Mouse (Mus musculus) megakaryocyte progenitor cell, adult 5-6 weeks (primary cell): ENCODE measurements around the gene Pla2g5. TPM values are rescaled to one million over a fixed set of nuclear protein-coding genes. Genes with fewer than 3 reads are reported as not detected.
"Not testable (repeated sequence)": the region's sequence is repeated elsewhere in the genome, so short reads cannot be mapped to it uniquely, and the experiment has no call there.

ENCODE experiments used
- ATAC-seq: replicated peaks from 2 replicates; pipeline ENCODE4 v1.8.0; 2016; ENCODE audit warnings: mild to moderate bottlenecking, moderate TSS enrichment, inconsistent platforms; ENCODE audit not compliant: poor library complexity
- total RNA-seq, 2 experiments: library from RNA; stranded (forward) in 1 of 2; stranded (reverse) in 1 of 2; fragments of 157-497, 149-512 nt in 1 of 2; fragments of 200-1000 nt in 1 of 2; gene quantifications; 2 replicates each; pipeline versions ENCODE4 v1.2.3 to v1.2.4; 2015 to 2017

Pla2g5 gene
- total RNA-seq, 2 experiments from 2014 or later: not detected

- ATAC-seq: no peak
These were observed 4.8 kb downstream of the Pla2g5 start for GRCm38 (mm10) chr4:138858446-138858845.

- ATAC-seq: peak; percentile 33; the same call in 1 of the 2 replicates
These were observed 5.7 kb downstream of the Pla2g5 start for GRCm38 (mm10) chr4:138857576-138857975.

GRCm38 (mm10) chr4:138856491-138856890 lies 6.8 kb downstream of the Pla2g5 start:
- ATAC-seq: peak; percentile 96

- ATAC-seq: no peak
These were observed 8.1 kb downstream of the Pla2g5 start for GRCm38 (mm10) chr4:138855092-138855632.

- ATAC-seq: no peak
These were observed 10.3 kb downstream of the Pla2g5 start for GRCm38 (mm10) chr4:138852961-138853360.

GRCm38 (mm10) chr4:138851463-138851862 lies 11.8 kb downstream of the Pla2g5 start:
- peak; percentile 97 for ATAC-seq

- ATAC-seq: no peak
These were observed 21.9 kb downstream of the Pla2g5 start for GRCm38 (mm10) chr4:138841386-138841785.

GRCm38 (mm10) chr4:138840726-138841125 lies 22.6 kb downstream of the Pla2g5 start:
- no peak for ATAC-seq

- no peak for ATAC-seq
These were observed 23.5 kb downstream of the Pla2g5 start for GRCm38 (mm10) chr4:138839806-138840205.

- no peak for ATAC-seq
These were observed 36.1 kb downstream of the Pla2g5 start for GRCm38 (mm10) chr4:138827147-138827546.

GRCm38 (mm10) chr4:138825751-138826567 lies 37.3 kb downstream of the Pla2g5 start:
- no peak for ATAC-seq

GRCm38 (mm10) chr4:138824660-138825059 lies 38.6 kb downstream of the Pla2g5 start:
- no peak for ATAC-seq

- ATAC-seq: not testable (repeated sequence)
These were observed 39.1 kb downstream of the Pla2g5 start for GRCm38 (mm10) chr4:138824161-138824560.

- ATAC-seq: no peak
These were observed 42.2 kb downstream of the Pla2g5 start for GRCm38 (mm10) chr4:138821036-138821435.

- no peak for ATAC-seq
These were observed 44.2 kb downstream of the Pla2g5 start for GRCm38 (mm10) chr4:138819101-138819500.

GRCm38 (mm10) chr4:138817736-138818135 lies 45.5 kb downstream of the Pla2g5 start:
- ATAC-seq: no peak

- no peak for ATAC-seq
These were observed 47.1 kb downstream of the Pla2g5 start for GRCm38 (mm10) chr4:138816166-138816565.

GRCm38 (mm10) chr4:138806920-138807541 lies 56.3 kb downstream of the Pla2g5 start:
- peak; percentile 29; the same call in 1 of the 2 replicates for ATAC-seq

GRCm38 (mm10) chr4:138806160-138806559 lies 57.1 kb downstream of the Pla2g5 start:
- ATAC-seq: no peak

- no peak for ATAC-seq
These were observed 58.0 kb downstream of the Pla2g5 start for GRCm38 (mm10) chr4:138805248-138805647.

GRCm38 (mm10) chr4:138802917-138803316 lies 60.4 kb downstream of the Pla2g5 start:
- no peak for ATAC-seq

- no peak for ATAC-seq
These were observed 61.7 kb downstream of the Pla2g5 start for GRCm38 (mm10) chr4:138801631-138802030.
